Mouse (Mus musculus) spleen, adult 12 weeks (tissue): Measurements from ENCODE around the gene Wfikkn1.

Experiments
- DNase-seq: peaks from one replicate; pipeline ENCODE4 v3.0.0; 2022; ENCODE audit warnings: low spot score

The Wfikkn1 gene

GRCm38 (mm10) chr17:25836397-25837075 lies 44.1 kb downstream of the Wfikkn1 start:
- DNase-seq, result no peak

- no peak for DNase-seq
These were observed 44.8 kb downstream of the Wfikkn1 start for GRCm38 (mm10) chr17:25835816-25836215.

GRCm38 (mm10) chr17:25835301-25835700 lies 45.4 kb downstream of the Wfikkn1 start:
- no peak for DNase-seq

GRCm38 (mm10) chr17:25834595-25835222 lies 45.9 kb downstream of the Wfikkn1 start:
- DNase-seq, result no peak

- DNase-seq, result no peak
These were observed 46.6 kb downstream of the Wfikkn1 start for GRCm38 (mm10) chr17:25833961-25834594.

- no peak for DNase-seq
These were observed 47.4 kb downstream of the Wfikkn1 start, which contains the start of gene Stub1 for GRCm38 (mm10) chr17:25833291-25833663. Stub1 (minus strand) TSS chr17:25833404.

GRCm38 (mm10) chr17:25832436-25833290 lies 48.0 kb downstream of the Wfikkn1 start:
- peak; percentile 96 for DNase-seq

- DNase-seq, result no peak
These were observed 49.0 kb downstream of the Wfikkn1 start for GRCm38 (mm10) chr17:25831451-25832281.

GRCm38 (mm10) chr17:25830806-25831431 lies 49.7 kb downstream of the Wfikkn1 start:
- no peak for DNase-seq

- DNase-seq, result no peak
These were observed 50.4 kb downstream of the Wfikkn1 start for GRCm38 (mm10) chr17:25830200-25830753.

GRCm38 (mm10) chr17:25829558-25830017 lies 51.1 kb downstream of the Wfikkn1 start:
- no peak for DNase-seq

GRCm38 (mm10) chr17:25828712-25829557 lies 51.7 kb downstream of the Wfikkn1 start, which contains the start of gene Jmjd8:
Jmjd8 (plus strand) TSS chr17:25828867.
- DNase-seq, result peak; percentile 56

GRCm38 (mm10) chr17:25828223-25828594 lies 52.4 kb downstream of the Wfikkn1 start:
- no peak for DNase-seq
